Mouse (Mus musculus): Measurements from ENCODE around the gene Slc17a7. TPM values are rescaled to one million over a fixed set of nuclear protein-coding genes. Genes with fewer than 3 reads are reported as not detected.

Gene Slc17a7
- total and polyA plus RNA-seq, 3 experiments: 0.11 TPM; not detected in 2

- in situ Hi-C loops (cut with MboI; ENCODE audit: low pct_ligation_motif_present, low pct_unique_long_range_greater_than_20kb, low sequenced_read_pairs) (no loop called here), dilution Hi-C loops (cut with MboI; ENCODE audit: extremely low pct_ligation_motif_present, extremely low pct_unique_long_range_greater_than_20kb, low sequenced_read_pairs) (no loop called here)
- H3K27me3 ChIP-seq (replicated peaks): peaks cover 95% of the 10 kb centered on the region
These were observed 17.2 kb downstream of the Slc17a7 start, which contains the start of gene Pth2 for GRCm38 (mm10) chr7:45180896-45181477. Gene Pth2, plus strand, starts transcription at chr7:45180995.

DNA sequence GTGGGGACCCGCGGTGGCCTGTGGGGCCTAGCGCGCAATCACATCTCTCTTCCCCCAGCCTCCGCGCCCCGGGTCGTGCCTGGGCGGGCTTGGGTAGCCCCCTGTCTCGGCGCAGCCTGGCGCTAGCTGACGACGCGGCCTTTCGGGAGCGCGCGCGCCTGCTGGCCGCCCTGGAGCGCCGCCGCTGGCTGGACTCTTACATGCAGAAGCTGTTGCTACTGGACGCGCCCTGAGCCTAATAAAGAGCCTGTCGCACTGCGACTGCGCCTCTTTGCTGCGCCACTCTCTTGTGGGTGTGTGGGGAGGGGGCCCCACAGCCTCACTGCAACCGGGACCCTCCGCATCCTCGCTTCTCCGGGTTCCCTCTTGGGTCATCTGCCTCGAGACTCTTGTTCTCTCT, 17.8 kb downstream of the Slc17a7 start:
- Histone ChIP-seq H3K9me3 (replicated peaks; ENCODE audit: low read length) (peaks cover 2% of the 10 kb centered on the region), H3K4me3 (replicated peaks in 1 of 3; ENCODE audit: low read depth in 2 of 3, low read length in 2 of 3, poor library complexity in 1 of 3) (no peak overlapping the region), H3K4me2 (ENCODE audit: insufficient read depth, low read depth, poor library complexity, severe bottlenecking) (no peak overlapping the region), H3K27me3 (replicated peaks) (peaks cover 96% of the 10 kb centered on the region), H3K36me3 (replicated peaks in 1 of 2; ENCODE audit: control insufficient read depth in 1 of 2, insufficient read depth in 1 of 2, low read length in 1 of 2) (no peaks in the 10 kb centered on the region), H3K27ac (ENCODE audit: insufficient read depth, low read depth) (no peak overlapping the region), H3K79me2 (replicated peaks; ENCODE audit: control insufficient read depth, extremely low read depth, insufficient read depth, poor library complexity, severe bottlenecking) (no peaks in the 10 kb centered on the region), H3K4me1 (ENCODE audit: control insufficient read depth in 1 of 2, insufficient read depth in 2 of 2) (peaks cover 0 to 10% of the 10 kb centered on the region in 2 experiments; a peak in 2 of 4 replicates), H3K9ac (ENCODE audit: insufficient read depth, low read depth) (no peak overlapping the region)
- dilution Hi-C loops (cut with MboI; ENCODE audit: extremely low pct_ligation_motif_present, extremely low pct_unique_long_range_greater_than_20kb, low sequenced_read_pairs) (no loop called here), in situ Hi-C loops (cut with MboI; ENCODE audit: low pct_ligation_motif_present, low pct_unique_long_range_greater_than_20kb, low sequenced_read_pairs) (no loop called here)
- no peak for TF ChIP-seq EP300 (IDR thresholded peaks at IDR 0.05; ENCODE audit: low read length)
- no peak for TF ChIP-seq CTCF (conservative IDR thresholded peaks at IDR 0.05 in 1 of 2, IDR thresholded peaks at IDR 0.05 in 1 of 2; ENCODE audit: low read depth in 2 of 2, low read length in 2 of 2)
- no peak for TF ChIP-seq ZNF384 (IDR thresholded peaks at IDR 0.05; ENCODE audit: low read depth, low read length)
- no peak for TF ChIP-seq UBTF (IDR thresholded peaks at IDR 0.05; ENCODE audit: low read depth, low read length)
- TF ChIP-seq TBP (conservative IDR thresholded peaks at IDR 0.05; ENCODE audit: low read depth, low read length): no peak
- TF ChIP-seq IRF4 (IDR thresholded peaks at IDR 0.05; ENCODE audit: low read depth, low read length): no peak
- no peak for TF ChIP-seq CHD2 (IDR thresholded peaks at IDR 0.05; ENCODE audit: low read length)
- no peak for DNase-seq (ENCODE audit: extremely low read depth)

More at GRCm38 (mm10) chr7:45180896-45181477, 17.2 kb downstream of the Slc17a7 start, which contains the start of gene Pth2:
- H3K4me2 ChIP-seq (ENCODE audit: insufficient read depth, low read depth, poor library complexity, severe bottlenecking): 0 out of 2 replicates have a peak within 1 kb of the TSS, but pooled peaks have one; percentile 56
- H3K27ac ChIP-seq (ENCODE audit: insufficient read depth, low read depth): no peak within 1 kb of the TSS
- no peaks in the 10 kb centered on the region for H3K79me2 ChIP-seq (replicated peaks; ENCODE audit: control insufficient read depth, extremely low read depth, insufficient read depth, poor library complexity, severe bottlenecking)
- no peak within 1 kb of the TSS for H3K4me3 ChIP-seq (replicated peaks in 1 of 3; ENCODE audit: low read depth in 2 of 3, low read length in 2 of 3, poor library complexity in 1 of 3)
- peaks cover 2% of the 10 kb centered on the region for H3K9me3 ChIP-seq (replicated peaks; ENCODE audit: low read length)
- TF ChIP-seq E2F4 (IDR thresholded peaks at IDR 0.05; ENCODE audit: insufficient replicate concordance, low read depth, low read length): no peak
- no peak for TF ChIP-seq UBTF (IDR thresholded peaks at IDR 0.05; ENCODE audit: low read depth, low read length)
- TF ChIP-seq TBP (conservative IDR thresholded peaks at IDR 0.05; ENCODE audit: low read depth, low read length): no peak
- no peak for TF ChIP-seq BHLHE40 (IDR thresholded peaks at IDR 0.05; ENCODE audit: low read depth, low read length)
- TF ChIP-seq JUND (conservative IDR thresholded peaks at IDR 0.05; ENCODE audit: low read depth, low read length): no peak
- TF ChIP-seq ZNF384 (IDR thresholded peaks at IDR 0.05; ENCODE audit: low read depth, low read length): no peak
- no peak for TF ChIP-seq SIN3A (IDR thresholded peaks at IDR 0.05; ENCODE audit: low read length)
- TF ChIP-seq KAT2A (IDR thresholded peaks at IDR 0.05; ENCODE audit: insufficient replicate concordance, low read length): no peak
- no peak for TF ChIP-seq IRF4 (IDR thresholded peaks at IDR 0.05; ENCODE audit: low read depth, low read length)
- no peak within 1 kb of the TSS for H3K9ac ChIP-seq (ENCODE audit: insufficient read depth, low read depth)
- DNase-seq (ENCODE audit: extremely low read depth): no peak
- H3K4me1 ChIP-seq (ENCODE audit: control insufficient read depth in 1 of 2, insufficient read depth in 2 of 2): peaks cover 0 to 9% of the 10 kb centered on the region in 2 experiments; a peak in 2 of 4 replicates
- no peaks in the 10 kb centered on the region for H3K36me3 ChIP-seq (replicated peaks in 1 of 2; ENCODE audit: control insufficient read depth in 1 of 2, insufficient read depth in 1 of 2, low read length in 1 of 2)

DNA sequence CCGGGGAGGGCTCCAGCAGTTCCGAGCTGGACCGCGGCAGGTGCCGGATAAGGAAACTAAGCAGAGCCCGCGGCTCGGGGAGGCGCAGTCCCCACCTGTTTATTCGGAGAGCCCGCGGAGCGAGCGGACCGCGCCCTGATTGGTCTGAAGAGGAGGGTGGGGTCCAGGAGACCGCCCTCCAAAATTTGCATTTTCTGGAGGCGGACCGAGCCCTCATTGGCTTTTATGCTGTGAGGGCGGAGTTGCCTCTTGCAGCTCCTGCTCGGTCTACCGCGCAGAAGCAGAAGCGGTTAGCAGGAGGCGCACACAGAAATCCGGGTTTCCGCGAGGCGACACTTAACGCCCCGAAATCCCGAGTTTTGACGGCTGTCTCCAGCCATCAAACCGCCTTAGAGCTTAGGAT, 18.5 kb downstream of the Slc17a7 start:
- dilution Hi-C loops (cut with MboI; ENCODE audit: extremely low pct_ligation_motif_present, extremely low pct_unique_long_range_greater_than_20kb, low sequenced_read_pairs): no loop called here
- H3K9ac ChIP-seq (ENCODE audit: insufficient read depth, low read depth): no peak overlapping the region
- TF ChIP-seq HCFC1 (IDR thresholded peaks at IDR 0.05; ENCODE audit: low read depth, low read length) (no peak), KAT2A (IDR thresholded peaks at IDR 0.05; ENCODE audit: insufficient replicate concordance, low read length) (no peak), TBP (conservative IDR thresholded peaks at IDR 0.05; ENCODE audit: low read depth, low read length) (no peak), MXI1 (IDR thresholded peaks at IDR 0.05; ENCODE audit: low read depth, low read length) (peak; percentile 46; the same call in 1 of the 2 replicates), SIN3A (IDR thresholded peaks at IDR 0.05; ENCODE audit: low read length) (peak; percentile 42; the same call in 1 of the 2 replicates), ZNF384 (IDR thresholded peaks at IDR 0.05; ENCODE audit: low read depth, low read length) (no peak), JUN (IDR thresholded peaks at IDR 0.05; ENCODE audit: insufficient read depth, low read depth, low read length) (no peak), TCF12 (IDR thresholded peaks at IDR 0.05; ENCODE audit: low read depth, low read length) (peak; percentile 40; the same call in 1 of the 2 replicates), MAZ (IDR thresholded peaks at IDR 0.05; ENCODE audit: low read depth, low read length) (no peak), POLR2AphosphoS2 (IDR thresholded peaks at IDR 0.05; ENCODE audit: low read depth, low read length) (no peak), RCOR1 (conservative IDR thresholded peaks at IDR 0.05; ENCODE audit: low read depth, low read length) (peak; percentile 94), USF2 (conservative IDR thresholded peaks at IDR 0.05; ENCODE audit: low read depth, low read length) (no peak), USF1 (IDR thresholded peaks at IDR 0.05; ENCODE audit: low read depth, low read length) (no peak), MAX (IDR thresholded peaks at IDR 0.05; ENCODE audit: low read length) (peak; percentile 78), IRF4 (IDR thresholded peaks at IDR 0.05; ENCODE audit: low read depth, low read length) (no peak), EP300 (IDR thresholded peaks at IDR 0.05; ENCODE audit: low read length) (no peak), JUND (conservative IDR thresholded peaks at IDR 0.05; ENCODE audit: low read depth, low read length) (no peak)

More for the DNA sequence above, 18.5 kb downstream of the Slc17a7 start:
- no peaks in the 10 kb centered on the region for H3K79me2 ChIP-seq (replicated peaks; ENCODE audit: control insufficient read depth, extremely low read depth, insufficient read depth, poor library complexity, severe bottlenecking)
- peaks cover 97% of the 10 kb centered on the region for H3K27me3 ChIP-seq (replicated peaks)
- DNase-seq (ENCODE audit: extremely low read depth): peak; percentile 93
- H3K9me3 ChIP-seq (replicated peaks; ENCODE audit: low read length): peaks cover 2% of the 10 kb centered on the region
- peak overlapping the region; percentile 56 for H3K4me2 ChIP-seq (ENCODE audit: insufficient read depth, low read depth, poor library complexity, severe bottlenecking)
- H3K4me1 ChIP-seq (ENCODE audit: control insufficient read depth in 1 of 2, insufficient read depth in 2 of 2): peaks cover 0 to 10% of the 10 kb centered on the region in 2 experiments; a peak in 2 of 4 replicates
- H3K4me3 ChIP-seq (replicated peaks in 1 of 3; ENCODE audit: low read depth in 2 of 3, low read length in 2 of 3, poor library complexity in 1 of 3): no peak overlapping the region
- no peak overlapping the region for H3K27ac ChIP-seq (ENCODE audit: insufficient read depth, low read depth)
- H3K36me3 ChIP-seq (replicated peaks in 1 of 2; ENCODE audit: control insufficient read depth in 1 of 2, insufficient read depth in 1 of 2, low read length in 1 of 2): no peaks in the 10 kb centered on the region
- in situ Hi-C loops (cut with MboI; ENCODE audit: low pct_ligation_motif_present, low pct_unique_long_range_greater_than_20kb, low sequenced_read_pairs): no loop called here
